Mouse (Mus musculus) megakaryocyte, embryonic 14.5 days (primary cell): Measurements from ENCODE around the gene Egln3. TPM values are rescaled to one million over a fixed set of nuclear protein-coding genes. Genes with fewer than 3 reads are reported as not detected.

Experiments used
- H3K27me3 ChIP-seq: replicated peaks from 2 replicates; pipeline ENCODE3; 2012; ENCODE audit warnings: inconsistent platforms
- H3K36me3 ChIP-seq: replicated peaks from 2 replicates; pipeline ENCODE3; 2012; ENCODE audit warnings: low read length, inconsistent platforms, mixed read lengths
- H3K4me1 ChIP-seq: 2 replicates; pipeline ENCODE4 v1.6.1; 2012; ENCODE audit warnings: inconsistent platforms
- H3K4me3 ChIP-seq: replicated peaks from 2 replicates; pipeline ENCODE3; 2012; ENCODE audit warnings: moderate library complexity, mild to moderate bottlenecking, inconsistent platforms
- H3K9me3 ChIP-seq: 2 replicates; pipeline ENCODE4 v1.6.1; 2012; ENCODE audit warnings: inconsistent platforms
- FLI1 ChIP-seq: IDR thresholded peaks from 2 replicates; pipeline ENCODE4 v1.6.1; 2012; ENCODE audit warnings: low read length, inconsistent platforms, mixed read lengths
- GATA1 ChIP-seq: IDR thresholded peaks from 3 replicates; pipeline ENCODE4 v1.6.1; 2012; ENCODE audit warnings: mixed read lengths, low read length, inconsistent platforms, borderline replicate concordance
- polyA plus RNA-seq: library from polyadenylated mRNA; stranded (reverse); fragments of >175 nt; gene quantifications from 2 replicates; pipeline ENCODE4 v1.2.3, GENCODE M21; 2012; ENCODE audit warnings: low replicate concordance; ENCODE audit not compliant: insufficient read depth

Egln3 gene
- polyA plus RNA-seq, 1 experiment: 68.3 TPM

- H3K27me3 ChIP-seq: no peaks in the 10 kb centered on the region
- TF ChIP-seq GATA1 (no peak), FLI1 (no peak)
- H3K9me3 ChIP-seq: no peaks in the 10 kb centered on the region
- peaks cover 81% of the 10 kb centered on the region for H3K4me1 ChIP-seq
- H3K36me3 ChIP-seq: peaks cover 62% of the 10 kb centered on the region
- H3K4me3 ChIP-seq: peak overlapping the region; percentile 88
Measured at GRCm38 (mm10) chr12:54196881-54197280, 6.8 kb downstream of the Egln3 start.

DNA sequence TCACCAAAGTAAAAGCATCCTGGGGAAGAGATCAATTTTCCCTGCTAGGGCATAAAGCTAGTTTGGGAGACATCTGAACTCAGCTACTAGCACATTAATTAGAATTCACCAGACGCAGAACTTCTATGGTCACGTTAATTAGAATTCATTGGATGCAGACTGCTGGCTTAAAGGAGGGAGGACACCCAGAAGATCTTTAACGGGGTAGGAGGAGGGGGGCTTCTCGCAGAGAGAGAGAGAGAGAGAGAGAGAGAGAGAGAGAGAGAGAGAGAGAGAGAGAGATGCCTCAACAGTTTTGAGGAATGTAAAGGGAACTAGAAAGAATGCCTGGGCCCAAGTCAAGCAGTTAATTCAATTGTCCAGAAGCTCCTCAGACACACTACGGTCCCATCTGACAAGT, 9.5 kb downstream of the Egln3 start:
- H3K27me3 ChIP-seq: no peaks in the 10 kb centered on the region
- H3K4me3 ChIP-seq: peak overlapping the region; percentile 84
- H3K9me3 ChIP-seq: no peaks in the 10 kb centered on the region
- peaks cover 97% of the 10 kb centered on the region for H3K4me1 ChIP-seq
- peaks cover 79% of the 10 kb centered on the region for H3K36me3 ChIP-seq
- TF ChIP-seq FLI1 (no peak), GATA1 (no peak)

- Histone ChIP-seq H3K9me3 (no peaks in the 10 kb centered on the region), H3K4me1 (peaks cover 98% of the 10 kb centered on the region), H3K36me3 (peaks cover 75% of the 10 kb centered on the region), H3K4me3 (peak overlapping the region; percentile 90), H3K27me3 (no peaks in the 10 kb centered on the region)
- no peak for TF ChIP-seq GATA1
- TF ChIP-seq FLI1: no peak
Measured at GRCm38 (mm10) chr12:54192305-54192661, 11.4 kb downstream of the Egln3 start.

DNA sequence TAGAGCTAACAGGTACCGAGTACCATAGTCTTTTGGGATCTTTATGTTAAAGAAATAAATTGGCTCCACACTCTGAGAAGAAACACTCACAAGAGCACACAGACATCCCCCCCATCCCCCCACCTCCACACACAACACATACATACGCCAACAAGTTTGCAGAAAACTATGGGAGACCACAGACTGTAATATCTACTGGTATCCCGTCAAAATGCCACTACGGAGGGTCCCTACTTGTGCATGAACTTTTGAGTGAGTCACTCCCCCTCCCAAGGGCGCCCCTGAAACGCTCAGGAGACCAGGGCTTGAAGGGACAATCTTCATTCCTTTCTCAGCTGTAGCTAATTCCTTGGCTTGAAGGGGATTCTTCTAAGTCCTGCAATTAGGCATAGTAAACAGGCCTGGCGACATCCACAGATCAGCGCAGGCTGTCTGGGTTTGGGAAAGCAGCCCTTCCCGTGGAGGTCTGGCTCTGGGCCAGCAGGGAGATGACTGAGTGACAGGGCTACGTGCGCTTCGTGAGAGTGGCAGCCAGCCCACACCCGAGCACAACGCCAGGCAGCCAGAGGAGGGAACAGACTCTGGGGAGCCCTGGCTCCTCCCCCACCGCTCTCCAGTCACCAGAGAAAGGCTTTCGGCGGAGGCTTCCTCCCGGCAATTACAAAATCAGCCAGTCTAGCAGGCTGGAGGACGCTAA, 11.9 kb downstream of the Egln3 start:
- no peak for TF ChIP-seq GATA1
- H3K36me3 ChIP-seq: peaks cover 75% of the 10 kb centered on the region
- H3K27me3 ChIP-seq: no peaks in the 10 kb centered on the region
- H3K4me3 ChIP-seq: peak overlapping the region; percentile 90
- H3K4me1 ChIP-seq: peaks cover 98% of the 10 kb centered on the region
- H3K9me3 ChIP-seq: no peaks in the 10 kb centered on the region

GRCm38 (mm10) chr12:54191181-54191580, 12.5 kb downstream of the Egln3 start:
- Histone ChIP-seq H3K4me1 (peaks cover 98% of the 10 kb centered on the region), H3K36me3 (peaks cover 75% of the 10 kb centered on the region), H3K4me3 (peak overlapping the region; percentile 90), H3K9me3 (no peaks in the 10 kb centered on the region), H3K27me3 (no peaks in the 10 kb centered on the region)
- TF ChIP-seq FLI1 (no peak), GATA1 (no peak)

- Histone ChIP-seq H3K4me3 (peak overlapping the region; percentile 89), H3K9me3 (no peaks in the 10 kb centered on the region), H3K36me3 (peaks cover 80% of the 10 kb centered on the region), H3K4me1 (peaks cover 99% of the 10 kb centered on the region), H3K27me3 (no peaks in the 10 kb centered on the region)
- TF ChIP-seq FLI1 (no peak), GATA1 (peak; percentile 33; the same call in 1 of the 3 replicates)
Measured at GRCm38 (mm10) chr12:54187812-54188600, 15.7 kb downstream of the Egln3 start.

DNA sequence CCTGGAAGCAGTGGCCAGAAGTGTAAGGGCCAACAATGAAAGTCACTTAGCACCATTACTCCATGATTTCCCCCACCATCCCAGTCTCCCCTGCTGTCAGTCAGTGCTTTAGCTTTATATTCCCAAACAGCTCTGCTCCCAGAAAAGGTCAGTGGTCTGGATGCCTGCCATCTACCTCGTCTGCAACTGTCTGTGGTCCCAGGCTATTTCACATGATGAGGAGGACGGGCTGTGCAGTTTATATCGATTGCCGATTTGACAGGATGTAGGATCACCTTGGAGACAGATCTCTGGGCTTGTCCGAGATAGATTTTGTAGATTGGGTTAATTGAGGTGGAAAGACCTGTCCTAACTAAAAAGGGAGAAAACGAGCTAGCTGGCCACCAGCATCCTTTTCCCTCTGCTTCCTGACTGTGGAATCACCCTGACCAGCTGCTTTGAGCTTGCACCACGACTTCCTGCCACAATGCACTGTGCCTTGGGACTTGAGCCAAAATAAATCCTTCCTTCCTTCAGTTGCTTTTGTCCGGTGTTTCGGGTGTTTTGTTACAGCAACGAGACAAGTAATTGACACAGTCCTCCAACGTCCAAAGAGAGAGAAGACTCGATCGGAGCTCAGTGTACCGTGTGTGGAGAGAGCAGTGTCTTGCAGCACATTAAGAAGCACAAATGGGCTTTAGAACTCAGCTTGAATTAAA, 16.6 kb downstream of the Egln3 start:
- Histone ChIP-seq H3K4me1 (peaks cover 97% of the 10 kb centered on the region), H3K9me3 (no peaks in the 10 kb centered on the region), H3K4me3 (peak overlapping the region; percentile 89), H3K27me3 (no peaks in the 10 kb centered on the region), H3K36me3 (peaks cover 85% of the 10 kb centered on the region)
- TF ChIP-seq GATA1 (no peak; the same call in 2 of the 3 replicates), FLI1 (no peak)

DNA sequence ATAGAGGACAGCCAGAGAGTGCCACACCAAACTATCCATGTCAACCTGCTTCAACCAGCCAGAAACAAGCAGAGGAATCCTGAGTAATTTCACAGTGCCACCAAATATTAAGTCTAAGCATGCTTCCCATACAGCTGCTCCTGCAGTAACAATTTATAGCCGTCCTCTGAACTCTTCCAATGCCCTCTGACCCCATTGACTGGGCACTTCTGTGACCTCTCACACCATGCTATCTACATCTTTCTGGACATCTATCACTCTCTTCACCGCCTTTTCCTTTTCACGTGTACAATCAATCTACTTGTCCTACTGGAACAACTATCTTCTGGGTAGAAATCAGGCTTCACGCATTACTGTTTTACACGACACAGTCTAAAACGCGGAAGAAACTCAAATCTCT, 19.4 kb downstream of the Egln3 start:
- peaks cover 78% of the 10 kb centered on the region for H3K4me1 ChIP-seq
- no peak overlapping the region for H3K4me3 ChIP-seq
- TF ChIP-seq GATA1: no peak
- TF ChIP-seq FLI1: no peak
- H3K36me3 ChIP-seq: peaks cover 91% of the 10 kb centered on the region
- H3K27me3 ChIP-seq: no peaks in the 10 kb centered on the region
- no peaks in the 10 kb centered on the region for H3K9me3 ChIP-seq

DNA sequence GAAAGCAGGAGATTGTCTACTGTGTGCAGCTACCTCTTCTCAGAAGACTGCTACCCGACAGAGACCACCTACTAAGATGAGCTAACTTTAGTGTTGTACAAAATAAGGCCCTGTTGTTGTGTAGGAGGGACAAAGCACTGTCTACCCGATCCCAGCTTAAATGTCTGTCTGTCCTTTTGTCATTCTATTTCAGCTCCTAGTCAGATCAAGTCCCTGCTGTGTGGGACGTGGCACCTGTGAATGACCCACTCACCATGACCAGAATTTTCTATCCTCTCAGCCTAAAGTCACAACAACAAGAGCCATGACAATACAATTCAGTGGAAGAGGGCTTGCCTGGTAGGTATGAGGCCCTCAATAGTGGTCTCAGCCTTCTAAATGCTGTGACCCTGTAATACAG, 25.3 kb downstream of the Egln3 start:
- H3K4me1 ChIP-seq: peaks cover 57% of the 10 kb centered on the region
- H3K9me3 ChIP-seq: no peaks in the 10 kb centered on the region
- peaks cover 92% of the 10 kb centered on the region for H3K36me3 ChIP-seq
- no peaks in the 10 kb centered on the region for H3K27me3 ChIP-seq
- no peak for TF ChIP-seq GATA1
- no peak for TF ChIP-seq FLI1
- H3K4me3 ChIP-seq: peak overlapping the region; percentile 50

- H3K4me1 ChIP-seq: peaks cover 63% of the 10 kb centered on the region
- no peaks in the 10 kb centered on the region for H3K9me3 ChIP-seq
Measured at GRCm38 (mm10) chr12:54168786-54169185, 34.9 kb downstream of the Egln3 start.

More at GRCm38 (mm10) chr12:54168786-54169185, 34.9 kb downstream of the Egln3 start:
- Histone ChIP-seq H3K36me3 (peaks cover 16% of the 10 kb centered on the region), H3K27me3 (no peaks in the 10 kb centered on the region), H3K4me3 (no peak overlapping the region)
- TF ChIP-seq GATA1: no peak
